Mouse (Mus musculus) Patski (cell line): ENCODE data around the gene Dnah8. TPM values are rescaled to one million over a fixed set of nuclear protein-coding genes. Genes with fewer than 3 reads are reported as not detected.

Experiments
- ATAC-seq: fragments of 100-300 bp; one replicate; pipeline ENCODE4 v1.8.0; 2021
- CTCF ChIA-PET: fragments of 350-600 bp; sonication (Branson Sonifier 250); formaldehyde crosslinking; loops from one replicate; lab custom pipeline; 2022; ENCODE audit warnings: inconsistent platforms; lab: Charles Lee
- POLR2A ChIA-PET: fragments of 350-600 bp; sonication (Branson Sonifier 250); formaldehyde crosslinking; loops from one replicate; lab custom pipeline; 2022; ENCODE audit warnings: antibody characterized with exemption, inconsistent platforms; lab: Charles Lee
- DNase-seq: peaks from one replicate; pipeline ENCODE4 v3.0.0-alpha.2; 2011; ENCODE audit warnings: low read depth, low spot score
- H3K27me3 ChIP-seq: fragments of 371-371 bp; one replicate; pipeline ENCODE4 v1.5.1; 2021
- CTCF ChIP-seq: fragments of 100-300 bp; IDR thresholded peaks from one replicate; pipeline ENCODE4 v1.5.1; 2021
- in situ Hi-C: fragments of 300-500 bp; cut with MboI; formaldehyde crosslinking; loops from 3 replicates; pipeline ENCODE4 v1.11.1; 2018; ENCODE audit warnings: low pct_unique_long_range_greater_than_20kb, mixed read lengths
- polyA plus RNA-seq: library from polyadenylated mRNA; unstranded; gene quantifications from one replicate; pipeline ENCODE4 v1.2.3, GENCODE M21; 2021

Dnah8 gene
- polyA plus RNA-seq, 1 experiment from 2014 or later = not detected

- peaks cover 22% of the 10 kb centered on the region for H3K27me3 ChIP-seq
- peak; percentile 41 for TF ChIP-seq CTCF
- ChIA-PET CTCF (no interaction called here), POLR2A (no interaction called here)
- DNase-seq = no peak
- no peak for ATAC-seq
- in situ Hi-C loops = no loop called here
These were observed 119.8 kb downstream of the Dnah8 start for GRCm38 (mm10) chr17:30743947-30744346.

- peak; percentile 12 for ATAC-seq
- CTCF ChIA-PET = interaction anchor here (1.0 to 2.1 kb wide), 5 partner anchors 11 to 65 kb away, joined by 3 to 9 read pairs (median 5); no protein-coding TSS in a partner anchor
- TF ChIP-seq CTCF = peak; percentile 86
- peaks cover 27% of the 10 kb centered on the region for H3K27me3 ChIP-seq
- in situ Hi-C loops = loop anchor here (5.0 kb wide), 1 partner anchor 206 kb away; the partner anchor contains the start of gene Umodl1
- peak; percentile 3 for DNase-seq
- POLR2A ChIA-PET = no interaction called here
These were observed 122.2 kb downstream of the Dnah8 start for GRCm38 (mm10) chr17:30746056-30747024.

GRCm38 (mm10) chr17:30749391-30749790 lies 125.2 kb downstream of the Dnah8 start:
- in situ Hi-C loops = loop anchor here (5.0 kb wide), 1 partner anchor 203 kb away; the partner anchor contains the start of gene Umodl1
- DNase-seq (no peak), ATAC-seq (no peak)
- ChIA-PET CTCF (no interaction called here), POLR2A (no interaction called here)
- no peak for TF ChIP-seq CTCF
- peaks cover 21% of the 10 kb centered on the region for H3K27me3 ChIP-seq

DNA sequence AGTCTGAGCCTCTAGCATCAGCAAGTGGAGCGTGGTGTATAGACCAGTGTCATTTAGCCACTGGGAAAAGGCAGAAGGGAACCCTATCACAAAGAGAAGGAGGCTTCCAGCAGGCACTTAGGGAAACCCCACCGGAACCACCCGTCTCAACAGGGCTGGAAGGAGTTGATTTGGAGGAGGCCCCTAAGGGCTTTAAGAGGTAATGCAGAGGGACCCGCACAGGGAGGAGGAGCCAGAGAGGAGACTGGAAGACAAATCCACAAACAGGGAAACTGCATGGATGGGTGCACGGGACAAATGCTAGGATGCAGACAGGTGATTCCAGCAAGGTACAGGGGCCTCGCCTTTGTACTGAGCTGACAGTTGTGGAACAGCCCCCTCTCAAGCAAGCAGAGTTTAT lies 126.1 kb downstream of the Dnah8 start:
- no peak for DNase-seq
- ATAC-seq = no peak
- H3K27me3 ChIP-seq = peaks cover 21% of the 10 kb centered on the region
- no peak for TF ChIP-seq CTCF
- in situ Hi-C loops = no loop called here
- CTCF ChIA-PET = no interaction called here
- POLR2A ChIA-PET = no interaction called here

DNA sequence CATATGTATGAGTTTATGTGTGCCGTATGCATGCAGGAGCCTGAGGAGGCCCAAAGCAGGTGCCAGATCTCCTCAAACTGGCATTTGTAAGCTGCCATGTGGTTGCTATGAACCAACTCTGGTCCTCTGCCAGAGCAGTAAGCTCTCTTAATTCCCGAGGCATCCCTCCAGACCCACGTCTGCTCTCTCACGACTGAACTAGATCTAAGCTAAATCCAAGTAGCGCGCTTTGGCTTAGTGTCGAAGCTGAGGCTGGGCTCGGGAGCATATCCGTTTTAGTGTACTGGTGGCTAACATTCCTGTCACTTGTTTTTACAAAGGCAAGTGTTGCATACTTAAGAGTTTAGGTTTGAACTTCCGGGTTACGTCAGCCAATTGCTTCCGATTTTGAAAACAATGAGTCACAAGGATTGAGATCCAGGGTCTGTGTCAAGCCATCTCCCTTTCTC lies 128.2 kb downstream of the Dnah8 start:
- TF ChIP-seq CTCF = no peak
- in situ Hi-C loops = no loop called here
- ATAC-seq (no peak), DNase-seq (no peak)
- ChIA-PET POLR2A (no interaction called here), CTCF (no interaction called here)
- peaks cover 21% of the 10 kb centered on the region for H3K27me3 ChIP-seq

DNA sequence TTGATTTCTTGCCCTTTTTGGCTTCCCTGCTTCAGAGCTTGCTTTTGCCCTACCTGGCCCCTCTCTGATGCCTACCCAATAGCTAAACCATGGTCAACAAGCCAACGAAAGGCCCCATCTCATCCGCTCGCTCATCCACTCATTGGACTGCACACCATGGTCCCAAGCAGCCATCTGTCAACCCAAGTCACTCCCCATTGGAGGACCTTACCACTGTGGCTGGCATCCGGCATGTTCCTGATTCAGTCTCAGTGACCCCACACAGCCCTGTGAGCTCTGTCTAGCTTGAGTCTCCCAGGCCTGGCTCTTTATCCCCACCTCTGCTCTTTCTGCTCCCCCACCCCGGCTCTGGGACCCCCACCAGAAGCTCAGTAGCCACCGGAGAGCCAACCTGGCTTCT lies 129.0 kb downstream of the Dnah8 start:
- no peak for TF ChIP-seq CTCF
- ATAC-seq (no peak), DNase-seq (no peak)
- ChIA-PET CTCF (no interaction called here), POLR2A (no interaction called here)
- H3K27me3 ChIP-seq = peaks cover 21% of the 10 kb centered on the region
- in situ Hi-C loops = no loop called here

DNA sequence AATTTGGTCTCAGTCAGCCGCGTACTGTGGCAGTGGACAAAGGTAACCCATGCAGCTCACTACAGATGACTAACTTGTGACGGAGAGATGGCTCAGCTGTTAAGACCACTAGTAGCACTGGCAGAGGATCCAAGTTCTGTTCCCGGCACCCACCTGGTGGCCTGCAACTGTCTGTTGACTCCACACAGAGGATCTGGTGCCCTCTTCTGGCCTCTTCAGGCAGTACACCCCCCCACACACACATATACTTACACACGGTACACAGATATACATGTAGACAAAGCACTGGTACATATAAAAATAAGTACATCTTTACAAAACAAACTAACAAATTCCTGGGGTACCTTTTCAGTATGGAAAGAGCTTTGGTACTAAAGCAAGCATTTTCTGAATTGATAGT lies 132.6 kb downstream of the Dnah8 start:
- TF ChIP-seq CTCF = no peak
- POLR2A ChIA-PET = no interaction called here
- in situ Hi-C loops = no loop called here

GRCm38 (mm10) chr17:30760307-30760706 lies 136.2 kb downstream of the Dnah8 start:
- H3K27me3 ChIP-seq = no peaks in the 10 kb centered on the region
- ChIA-PET POLR2A (no interaction called here), CTCF (interaction anchor here (1.5 to 1.6 kb wide), 2 partner anchors 9 to 14 kb away, joined by 3 to 9 read pairs; no protein-coding TSS in a partner anchor)
- in situ Hi-C loops = no loop called here
- no peak for TF ChIP-seq CTCF
- no peak for DNase-seq
- ATAC-seq = no peak

More for the DNA sequence above, 132.6 kb downstream of the Dnah8 start:
- CTCF ChIA-PET = interaction anchor here (1.0 to 1.9 kb wide), 2 partner anchors 9 to 14 kb away, joined by 3 to 6 read pairs; no protein-coding TSS in a partner anchor
- ATAC-seq (no peak), DNase-seq (no peak)
- H3K27me3 ChIP-seq = no peaks in the 10 kb centered on the region

DNA sequence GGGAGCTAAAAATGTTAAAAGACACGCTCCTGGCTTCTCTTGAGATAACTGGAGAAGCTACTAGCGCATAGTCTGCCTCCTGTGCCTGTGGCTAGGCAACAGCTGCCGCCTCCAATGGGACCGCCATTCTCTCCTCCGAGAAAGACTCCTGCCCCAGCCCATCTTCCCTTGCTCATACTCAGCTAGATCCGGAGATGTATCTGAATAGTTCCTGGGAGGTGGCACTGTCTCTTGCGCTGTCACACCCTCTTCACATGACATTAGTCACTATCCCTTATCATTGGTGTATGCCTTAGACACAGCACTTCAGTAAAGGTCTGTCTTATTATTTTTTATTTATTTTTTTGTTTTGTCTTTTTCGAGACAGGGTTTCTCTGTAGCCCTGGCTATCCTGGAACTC lies 140.1 kb downstream of the Dnah8 start:
- CTCF ChIA-PET = no interaction called here
- POLR2A ChIA-PET = no interaction called here
- no peak for TF ChIP-seq CTCF
- in situ Hi-C loops = no loop called here
- no peaks in the 10 kb centered on the region for H3K27me3 ChIP-seq
- DNase-seq = no peak
- ATAC-seq = no peak

DNA sequence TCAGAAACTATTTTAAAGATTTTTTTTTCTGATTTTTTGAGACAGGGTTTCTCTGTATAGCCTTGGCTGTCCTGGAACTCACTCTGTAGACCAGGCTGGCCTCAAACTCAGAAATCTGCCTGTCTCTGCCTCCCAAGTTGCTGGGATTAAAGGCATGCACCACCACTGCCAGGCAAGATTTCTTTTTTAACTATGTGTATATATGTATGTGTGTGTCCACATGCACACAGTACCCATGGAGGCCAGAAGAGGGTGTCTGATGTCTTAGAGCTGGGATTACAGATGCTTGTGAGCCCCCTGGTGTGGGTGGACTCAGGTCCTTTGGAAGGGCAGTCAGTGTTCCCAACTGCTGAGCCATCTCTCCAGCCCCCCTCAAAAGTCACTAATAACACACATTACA lies 150.3 kb downstream of the Dnah8 start:
- in situ Hi-C loops = no loop called here
- H3K27me3 ChIP-seq = peaks cover 33% of the 10 kb centered on the region
- TF ChIP-seq CTCF = no peak
- ATAC-seq (no peak), DNase-seq (no peak)
- POLR2A ChIA-PET = no interaction called here
- CTCF ChIA-PET = no interaction called here

GRCm38 (mm10) chr17:30775096-30775495 lies 150.9 kb downstream of the Dnah8 start:
- ChIA-PET CTCF (no interaction called here), POLR2A (no interaction called here)
- in situ Hi-C loops = no loop called here
- TF ChIP-seq CTCF = no peak
- DNase-seq = no peak
- ATAC-seq = no peak
- H3K27me3 ChIP-seq = peaks cover 29% of the 10 kb centered on the region
